In genomic region chr8:120288122-120288908, GRCm38 (mm10) we compare ENCODE assay signal across 7 mouse cellular contexts.
A peak's percentile ranks its signal among the peaks of the same experiment; 100 is the strongest.
DNase-seq lines count a peak whose midpoint lies in the region; TF ChIP-seq lines count a peak whose summit lies in the region.

No protein-coding gene starts in this region.

- WGBS in heart, adult 2 months = 52% methylated on average over 21 of the region's 21 CpGs

- H3K27me3 ChIP-seq in C2C12 (ENCODE audit: control insufficient read depth, insufficient read depth, insufficient read length) = no peaks in the 10 kb centered on the region
- H3K27me3 ChIP-seq in heart, adult 2 months (ENCODE audit: control insufficient read depth, insufficient read depth, low read length) = no peaks in the 10 kb centered on the region

- H3K9ac ChIP-seq in heart, adult 2 months (ENCODE audit: low read depth, low read length) = no peak overlapping the region

- H3K27ac ChIP-seq in heart, adult 2 months = peak overlapping the region; percentile 71; the same call in 1 of the 2 replicates

- peaks cover 5% of the 10 kb centered on the region for H3K79me3 ChIP-seq in C2C12 (ENCODE audit: low read depth)

- peaks cover 5% of the 10 kb centered on the region for H3K36me3 ChIP-seq in C2C12 (ENCODE audit: control insufficient read depth, insufficient read depth)
- no peaks in the 10 kb centered on the region for H3K36me3 ChIP-seq in heart, adult 2 months (ENCODE audit: control insufficient read depth, insufficient read depth, low read length)

- H3ac ChIP-seq in C2C12 (ENCODE audit: control insufficient read depth, insufficient read length, low read depth) = no peak overlapping the region

- no peak overlapping the region for H3K4me3 ChIP-seq in C2C12 (ENCODE audit: insufficient read depth, poor library complexity, severe bottlenecking)
- no peak overlapping the region for H3K4me3 ChIP-seq in heart, adult 2 months

- peak; percentile 88 for DNase-seq in R1 (ENCODE audit: low read depth, low spot score)
- peak; percentile 81 for DNase-seq in embryo, embryonic 10.5 days (ENCODE audit: low spot score)
- DNase-seq in heart, adult 2 months = peak; percentile 67 to 72
- peak; percentile 84 for DNase-seq in kidney, postnatal 10 days
- DNase-seq in lung, adult 18-20 months = peak; percentile 36 to 66
- DNase-seq in right cerebral cortex, postnatal 4 days = peak; percentile 76

- TF ChIP-seq EP300 in heart, adult 2 months (IDR thresholded peaks at IDR 0.05; ENCODE audit: insufficient read depth, low read depth, low read length) = no peak

- TF ChIP-seq POLR2A in heart, adult 2 months (IDR thresholded peaks at IDR 0.05; ENCODE audit: insufficient read depth, low read depth, low read length) = no peak

- intact Hi-C loops in heart, adult 2 months (cut with DNase I) = loop anchor here (5.0 kb wide), 1 partner anchor 309 kb away; no protein-coding TSS in a partner anchor

- peaks cover 27% of the 10 kb centered on the region for H3K4me1 ChIP-seq in heart, adult 2 months (ENCODE audit: control insufficient read depth, insufficient read depth, low read length)

- H3K79me2 ChIP-seq in C2C12 (ENCODE audit: control insufficient read depth, insufficient read depth) = peaks cover 49% of the 10 kb centered on the region
- no peaks in the 10 kb centered on the region for H3K79me2 ChIP-seq in heart, adult 2 months (replicated peaks; ENCODE audit: control insufficient read depth, insufficient read depth, low read length)

- TF ChIP-seq CTCF in C2C12 (IDR thresholded peaks at IDR 0.05; ENCODE audit: control insufficient read depth, insufficient read depth, insufficient read length) = peak; percentile 56
- TF ChIP-seq CTCF in heart, adult 2 months (IDR thresholded peaks at IDR 0.05) = peak; percentile 85

TF ChIP-seq in C2C12, 6 proteins besides CTCF, POLR2A, EP300 and RAD21:
- TF ChIP-seq USF1 (IDR thresholded peaks at IDR 0.05; ENCODE audit: low read depth) (no peak), FOSL1 (IDR thresholded peaks at IDR 0.05; ENCODE audit: insufficient read depth, low read length, poor library complexity, severe bottlenecking) (no peak), MAX (IDR thresholded peaks at IDR 0.05) (no peak), MYOD1 (IDR thresholded peaks at IDR 0.05; ENCODE audit: control insufficient read depth, insufficient read length, low read depth) (no peak), MYOG (IDR thresholded peaks at IDR 0.05; ENCODE audit: control insufficient read depth, extremely low read depth, insufficient read length) (no peak), CEBPB (IDR thresholded peaks at IDR 0.05; ENCODE audit: low read depth) (no peak)
